Mouse (Mus musculus) CD4-positive, CD25-positive, alpha-beta regulatory T cell, adult 2 months (primary cell): ENCODE data around the gene Vmn1r11.
A peak's percentile ranks its signal among the peaks of the same experiment; 100 is the strongest.

Source experiments
- DNase-seq: peaks from one replicate; pipeline ENCODE4 v3.0.0-alpha.2; 2012; ENCODE audit warnings: low read depth, low spot score

Vmn1r11 gene

DNA sequence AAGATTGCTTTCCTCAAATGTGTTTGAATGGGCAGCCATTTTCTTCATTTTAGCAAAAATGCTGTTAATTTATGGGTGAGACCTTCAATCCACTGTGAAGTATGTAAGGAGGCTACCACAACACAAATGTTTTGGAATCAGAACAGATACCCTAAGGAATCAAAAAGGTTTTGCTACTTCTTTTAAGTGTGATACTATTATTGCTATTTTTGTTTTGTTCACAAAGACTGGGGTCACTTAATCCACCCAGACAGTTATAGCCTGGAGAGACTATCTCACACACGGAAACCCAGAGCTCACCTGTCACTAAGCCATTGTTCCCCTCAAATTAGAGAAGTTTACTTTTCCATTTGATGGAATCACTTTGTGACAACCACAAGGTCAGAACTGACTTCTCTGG lies at the start of gene Vmn1r11:
Gene Vmn1r11 (plus strand): TSS at position 301 of the 400 bp plus-strand sequence.
- DNase-seq, result no peak

- DNase-seq, result peak; percentile 8
Measured at GRCm38 (mm10) chr6:57106358-57106757, 26.9 kb upstream of the Vmn1r11 start.

- DNase-seq, result no peak
Measured at GRCm38 (mm10) chr6:57109154-57109553, 24.1 kb upstream of the Vmn1r11 start, which contains the start of gene Vmn1r10. Gene Vmn1r10 (plus strand): TSS chr6:57109454.

GRCm38 (mm10) chr6:57156619-57157018 lies 23.4 kb downstream of the Vmn1r11 start, which contains the start of gene Vmn1r12:
Gene Vmn1r12 (plus strand): TSS chr6:57156919.
- no peak for DNase-seq
